Mouse (Mus musculus): ENCODE measurements around the gene Wdr44.

Wdr44 gene

DNA sequence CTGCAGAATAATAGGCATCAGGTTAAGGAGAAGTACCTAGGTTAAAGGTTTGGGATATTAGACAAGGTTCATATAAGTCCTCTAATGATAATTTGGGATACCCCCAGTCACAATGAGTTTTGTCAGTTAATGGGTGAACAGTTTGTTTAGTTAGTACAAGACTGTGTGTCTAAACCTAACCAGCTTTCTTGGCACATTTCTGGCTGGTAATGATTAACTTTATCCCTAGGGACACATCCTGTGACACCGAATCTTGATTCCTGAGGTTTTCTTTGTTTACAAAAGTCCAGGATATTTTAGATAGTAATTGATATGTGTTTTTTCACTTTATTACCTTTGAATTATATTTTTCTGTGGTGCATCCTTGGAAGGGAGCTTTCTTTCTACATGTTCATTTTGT, 148.1 kb downstream of the Wdr44 start:
- DNase-seq (ENCODE audit: low read depth, low spot score) = no peak

Measured in telencephalon, adult 2 months (tissue).